Mouse (Mus musculus) urinary bladder, postnatal 36 days (tissue): Measurements from ENCODE around the gene Filip1.

Experiments used
- DNase-seq, 2 experiments: peaks; one replicate each; pipeline ENCODE4 v3.0.0; 2022; ENCODE audit warnings: low spot score in 2 of 2, mixed read lengths in 1 of 2

The Filip1 gene

DNA sequence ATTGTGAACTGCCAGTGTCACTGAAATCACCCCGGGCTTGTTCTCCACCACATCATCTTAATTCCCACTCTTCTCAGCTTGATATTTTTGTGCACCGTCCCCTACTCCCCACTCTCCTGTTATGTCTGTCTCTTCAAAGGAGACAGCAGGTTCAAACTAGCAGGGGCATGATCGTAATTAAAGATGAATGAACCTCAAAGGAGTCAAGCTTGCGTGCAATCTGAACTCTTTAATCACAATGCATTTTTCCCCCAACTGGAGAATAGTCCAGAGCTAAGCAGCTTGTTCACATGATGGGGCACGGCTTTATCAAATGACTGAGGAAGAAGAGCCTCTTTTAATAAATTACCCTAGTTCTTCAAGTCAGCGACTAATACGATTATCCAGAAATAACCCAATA, 187.1 kb downstream of the Filip1 start:
- DNase-seq, result no peak

DNA sequence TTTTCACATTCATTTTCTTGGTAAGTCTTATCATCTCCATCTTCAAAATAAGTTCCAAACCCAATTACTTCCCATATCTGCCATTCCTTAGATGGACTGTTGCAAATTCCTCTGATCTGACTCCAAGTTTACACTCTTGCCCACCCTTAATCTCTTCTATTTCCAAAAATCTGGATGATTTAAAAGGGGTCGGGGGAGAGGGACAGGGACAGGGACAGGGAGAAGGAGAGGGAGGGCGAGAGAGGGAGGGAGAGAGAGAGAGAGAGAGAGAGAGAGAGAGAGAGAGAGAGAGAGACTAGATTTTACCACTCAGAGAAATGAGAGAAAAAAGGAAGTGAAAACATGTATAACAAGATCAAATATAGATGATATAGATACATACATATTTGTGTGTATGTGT, 188.8 kb downstream of the Filip1 start:
- DNase-seq, result no peak

DNA sequence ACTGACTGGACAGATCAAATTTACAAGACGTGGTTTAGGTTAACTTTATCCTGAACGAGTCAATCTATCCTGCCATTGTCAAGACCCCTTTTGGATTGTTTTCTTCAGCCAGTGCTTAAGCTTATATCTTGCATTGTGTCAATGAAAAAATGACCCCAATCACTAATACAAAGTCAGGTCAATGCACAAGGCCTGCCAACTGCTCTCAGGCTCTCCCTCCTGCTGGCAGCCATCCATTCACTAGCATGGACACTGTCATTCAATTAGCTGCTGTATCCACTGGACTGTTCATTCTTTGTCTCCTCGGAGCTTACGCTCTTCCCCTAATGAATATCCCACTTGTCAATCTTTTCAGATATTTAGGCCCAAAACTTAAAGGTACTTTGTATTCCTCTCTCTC, 189.2 kb downstream of the Filip1 start:
- DNase-seq, result no peak

DNA sequence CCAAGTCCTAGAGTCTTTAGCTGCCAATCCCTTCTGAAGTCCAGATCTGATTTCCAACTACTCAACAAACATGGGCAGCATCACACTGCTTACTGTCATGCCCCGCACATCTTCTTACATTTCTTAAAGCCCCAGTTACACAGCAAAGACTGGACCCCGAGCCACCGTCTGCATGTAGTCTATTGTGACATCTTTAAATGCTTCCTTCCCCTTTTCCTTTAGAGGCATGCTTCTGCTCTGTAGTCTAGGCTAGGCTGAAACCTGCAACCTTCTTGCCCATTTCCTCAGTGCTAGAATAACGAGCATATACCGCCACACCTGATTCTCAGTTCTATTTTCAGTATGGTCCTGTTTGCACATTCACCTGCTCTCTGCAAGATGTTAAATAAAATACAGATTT, 196.2 kb downstream of the Filip1 start:
- DNase-seq, result no peak

DNA sequence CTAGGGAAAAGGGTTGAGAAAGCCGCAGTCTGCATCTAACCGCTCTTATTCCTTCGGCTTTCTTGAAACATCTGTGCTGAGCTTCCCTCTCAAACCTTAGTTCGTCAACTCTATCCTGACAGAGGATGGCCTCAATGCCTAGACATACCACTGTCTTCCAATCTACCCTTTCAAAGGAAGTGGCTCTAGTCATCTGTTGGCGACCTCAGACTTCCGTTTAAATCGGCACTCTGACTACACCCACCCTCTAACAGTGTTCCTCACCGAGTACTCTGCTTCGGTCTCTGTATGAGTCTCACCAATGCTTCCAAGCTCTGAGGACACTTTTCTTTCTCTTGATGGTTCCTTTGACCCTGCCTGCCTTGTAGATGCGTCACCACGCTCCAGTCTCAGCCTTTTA, 196.6 kb downstream of the Filip1 start:
- DNase-seq, result no peak

DNA sequence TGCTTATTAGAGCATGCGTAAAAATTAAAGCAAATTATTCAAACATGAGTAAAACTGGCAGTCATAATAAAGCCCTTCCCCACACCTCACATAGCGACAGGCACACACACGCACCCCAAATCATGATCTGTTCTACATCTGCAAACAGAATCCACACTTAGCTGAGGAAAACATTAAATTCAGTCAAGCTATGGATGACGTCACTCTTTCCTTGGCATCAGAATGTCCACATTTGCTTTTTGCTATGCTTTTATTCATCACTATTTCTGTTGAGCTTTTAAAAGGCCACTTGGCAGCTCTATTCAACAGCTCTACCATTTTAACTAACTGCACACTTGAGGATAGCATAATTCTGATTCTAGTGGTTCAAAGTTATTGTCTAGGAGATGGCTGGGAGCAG, 198.1 kb downstream of the Filip1 start:
- no peak for DNase-seq

DNA sequence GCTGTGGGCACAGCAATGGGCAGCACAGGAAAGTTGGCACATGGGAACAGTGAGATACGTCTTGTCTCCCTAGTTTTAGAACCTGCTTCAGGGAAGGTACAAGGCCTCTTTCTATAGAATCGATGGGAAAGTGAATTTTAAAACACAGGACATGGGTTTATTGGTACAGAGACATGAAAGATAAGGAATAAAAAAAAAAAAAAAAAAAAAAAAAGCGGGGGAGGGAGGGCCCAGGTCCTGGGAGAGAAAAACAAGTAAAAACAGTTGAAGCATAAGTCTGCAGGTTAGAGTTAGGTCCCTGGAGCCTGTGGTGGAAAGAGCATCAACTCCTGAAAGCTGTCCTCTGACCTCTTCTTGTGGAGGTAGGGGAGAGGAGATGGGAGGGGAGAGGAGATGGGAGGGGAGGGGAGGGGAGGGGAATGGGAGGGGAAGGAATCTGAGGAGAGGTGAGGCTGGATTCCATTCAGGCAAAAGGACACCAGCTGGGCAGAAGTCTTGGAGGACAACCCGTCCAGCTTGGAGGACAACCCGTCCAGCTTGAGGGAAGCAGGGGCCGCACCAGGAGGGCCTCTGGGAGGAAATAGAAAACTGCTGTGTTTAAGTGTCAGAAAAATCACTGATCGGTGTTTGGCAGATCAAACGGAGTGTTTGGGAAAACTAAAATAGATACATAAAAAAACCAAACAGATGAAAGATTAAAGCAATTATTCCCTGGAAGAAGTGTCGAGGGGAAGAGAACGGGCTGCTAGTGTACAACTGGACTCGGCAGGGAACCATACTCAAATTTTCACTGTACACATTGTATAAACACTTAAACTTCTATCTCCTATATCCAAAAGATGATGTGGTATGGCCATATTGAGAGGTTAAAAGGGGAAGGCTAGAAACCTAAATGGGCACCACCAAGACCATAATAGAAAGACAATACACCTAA, 201.4 kb downstream of the Filip1 start:
- DNase-seq, result no peak

DNA sequence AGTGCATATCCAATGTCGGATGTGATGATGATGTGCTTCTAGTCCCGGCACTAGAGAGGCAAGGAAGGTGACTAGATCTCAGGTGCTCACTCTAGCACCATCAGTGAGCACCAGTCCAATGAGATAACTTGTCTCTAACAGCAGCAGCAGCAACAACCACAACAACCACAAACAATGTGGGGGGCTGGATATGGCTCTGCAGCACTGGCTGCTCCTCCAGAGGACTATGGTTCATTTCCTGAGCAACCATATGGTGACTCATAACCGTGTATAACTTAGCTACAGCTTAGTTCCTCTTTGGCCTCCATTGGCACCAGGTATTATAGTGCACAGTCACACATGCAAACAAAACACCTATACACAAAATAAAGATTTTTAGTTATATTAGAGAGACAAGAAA, 202.1 kb downstream of the Filip1 start:
- no peak for DNase-seq

DNA sequence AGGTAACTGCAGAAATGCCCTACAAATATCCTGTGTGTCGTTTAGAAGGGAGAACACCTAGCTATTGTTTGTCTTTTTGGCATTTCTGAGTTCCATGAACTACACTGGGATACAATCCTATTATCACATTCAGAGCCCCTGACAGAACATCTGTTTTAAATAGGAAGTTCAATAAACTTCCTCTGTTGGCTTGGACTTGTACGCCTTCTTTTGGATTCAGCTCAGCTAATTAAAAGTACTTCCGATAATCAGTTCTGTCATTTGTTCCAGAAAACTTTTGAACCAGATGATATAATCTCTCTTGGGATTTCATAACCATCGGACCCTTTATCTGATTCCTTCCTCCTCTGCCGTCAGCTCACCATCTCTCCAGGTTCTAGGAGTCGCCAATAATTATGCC, 203.2 kb downstream of the Filip1 start:
- DNase-seq, result no peak

DNA sequence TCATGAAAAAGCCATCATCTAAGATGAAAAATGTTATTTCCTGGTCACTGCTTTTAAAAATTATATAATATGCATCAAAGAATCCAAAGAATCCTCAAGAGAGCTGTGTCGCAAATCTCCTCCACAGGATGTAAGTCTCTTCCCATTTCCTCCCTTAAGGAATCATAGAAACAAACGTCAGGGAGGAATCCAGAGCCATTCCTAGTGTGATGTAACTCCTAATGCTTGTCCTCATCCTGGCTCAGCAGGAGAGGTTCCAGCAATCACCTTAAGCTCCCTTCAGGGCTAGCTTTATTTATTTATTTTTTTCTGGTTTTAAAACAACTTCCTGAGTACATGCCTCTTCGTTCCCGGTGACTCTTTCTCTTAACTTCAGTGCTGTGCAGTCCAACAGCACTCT, 205.5 kb downstream of the Filip1 start:
- DNase-seq, result no peak

DNA sequence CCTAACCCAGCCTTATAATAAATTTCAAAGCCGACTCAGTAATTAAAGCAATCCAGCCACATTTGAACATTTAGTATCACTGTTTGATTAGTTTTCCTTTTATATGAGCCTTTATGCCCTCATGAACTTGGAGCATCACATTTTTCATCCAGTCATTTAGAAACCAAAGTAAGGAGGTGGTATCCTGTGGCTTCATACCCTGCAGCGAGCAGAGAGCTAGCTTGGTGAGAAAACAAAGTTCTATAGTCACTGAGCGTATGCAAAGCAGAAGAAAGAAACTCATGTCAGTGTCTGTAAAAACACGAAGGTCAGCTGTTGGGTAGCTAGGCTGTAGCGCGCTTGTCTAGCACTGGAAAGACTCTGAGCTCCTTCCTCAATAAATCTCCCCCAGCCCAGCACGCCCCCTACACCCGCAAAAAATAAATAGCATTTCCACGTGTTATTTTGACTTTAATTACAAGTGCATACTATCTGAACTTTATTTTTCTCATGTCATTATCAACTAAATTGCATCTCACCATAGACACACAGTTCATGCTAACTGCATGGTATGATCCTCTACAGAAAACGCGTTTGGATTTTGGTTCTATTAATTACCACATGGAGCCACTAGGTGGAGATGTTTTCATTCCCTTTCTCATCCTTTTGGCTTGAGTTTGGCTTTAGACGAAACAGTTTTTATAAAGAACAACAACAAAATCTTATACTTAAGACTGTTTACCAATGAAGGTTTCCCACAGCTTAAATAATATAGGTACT, 206.2 kb downstream of the Filip1 start:
- no peak for DNase-seq

DNA sequence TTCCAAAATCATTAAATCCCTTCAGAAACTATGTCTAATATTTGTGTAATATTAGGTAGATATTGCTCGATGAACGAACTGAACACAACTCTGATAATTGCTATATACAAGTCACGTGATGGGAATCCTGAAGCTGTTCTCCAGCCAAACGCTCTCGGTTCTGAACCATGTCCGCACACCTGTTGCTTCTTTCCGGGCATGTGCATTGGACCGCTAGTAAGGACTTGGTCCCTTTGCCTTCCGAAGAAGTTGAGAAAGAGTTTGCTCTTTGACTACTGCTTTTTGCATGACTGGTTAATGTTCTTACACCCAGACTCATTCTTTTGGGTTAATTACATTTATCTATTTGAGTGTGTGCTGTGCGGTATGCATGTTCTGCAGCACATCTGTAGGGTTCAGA, 207.2 kb downstream of the Filip1 start:
- DNase-seq, result no peak

DNA sequence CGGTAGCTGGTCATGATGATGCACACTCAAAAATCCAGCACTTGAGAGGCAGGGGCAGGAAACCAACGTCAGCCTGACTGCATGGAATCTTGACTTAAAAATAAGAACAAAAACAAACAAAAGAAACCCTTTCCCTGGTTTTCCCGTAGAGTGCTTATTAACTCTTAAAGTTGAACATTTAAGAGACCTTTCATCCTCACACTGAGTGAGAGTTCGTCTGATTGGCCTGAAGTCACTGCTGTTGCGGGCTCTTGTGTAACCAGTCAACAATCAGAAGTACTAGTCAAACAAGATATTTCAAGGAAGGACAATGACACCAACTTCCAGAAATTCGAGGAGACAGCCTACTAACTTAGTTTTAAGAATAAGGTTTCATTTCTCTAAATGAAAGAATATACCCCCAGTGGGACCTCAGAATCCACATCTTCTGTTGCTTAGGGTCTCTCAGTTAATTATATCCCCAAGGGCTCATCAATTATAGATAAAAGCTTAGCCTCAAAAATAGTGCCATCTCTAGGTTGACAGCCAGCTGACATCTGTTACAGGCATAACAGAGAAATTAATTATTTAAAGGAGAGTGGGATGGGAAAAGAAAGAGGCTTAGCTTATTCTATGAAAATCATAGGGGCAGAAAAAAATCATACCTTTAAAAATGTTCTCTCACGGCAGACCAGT, 216.1 kb downstream of the Filip1 start:
- DNase-seq, result no peak

DNA sequence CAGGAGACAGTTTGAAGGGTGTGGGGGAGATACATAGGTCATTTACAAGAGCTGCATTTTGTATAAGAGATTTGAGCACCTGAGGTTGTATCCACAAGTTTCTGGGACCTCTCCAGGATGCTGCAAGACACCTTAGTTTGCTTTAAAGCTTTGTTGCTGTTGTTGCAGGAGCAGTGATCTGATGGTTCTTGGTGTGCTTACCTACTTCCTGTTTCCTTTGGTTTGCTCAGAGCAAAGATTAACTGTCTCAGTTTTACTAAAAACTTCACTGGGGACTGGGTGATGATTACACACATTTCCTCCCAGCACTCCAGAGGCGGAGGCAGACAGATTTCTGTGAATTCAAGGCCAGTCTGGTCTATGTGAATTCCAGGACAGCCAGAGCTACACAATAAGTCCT, 217.6 kb downstream of the Filip1 start:
- DNase-seq, result no peak

DNA sequence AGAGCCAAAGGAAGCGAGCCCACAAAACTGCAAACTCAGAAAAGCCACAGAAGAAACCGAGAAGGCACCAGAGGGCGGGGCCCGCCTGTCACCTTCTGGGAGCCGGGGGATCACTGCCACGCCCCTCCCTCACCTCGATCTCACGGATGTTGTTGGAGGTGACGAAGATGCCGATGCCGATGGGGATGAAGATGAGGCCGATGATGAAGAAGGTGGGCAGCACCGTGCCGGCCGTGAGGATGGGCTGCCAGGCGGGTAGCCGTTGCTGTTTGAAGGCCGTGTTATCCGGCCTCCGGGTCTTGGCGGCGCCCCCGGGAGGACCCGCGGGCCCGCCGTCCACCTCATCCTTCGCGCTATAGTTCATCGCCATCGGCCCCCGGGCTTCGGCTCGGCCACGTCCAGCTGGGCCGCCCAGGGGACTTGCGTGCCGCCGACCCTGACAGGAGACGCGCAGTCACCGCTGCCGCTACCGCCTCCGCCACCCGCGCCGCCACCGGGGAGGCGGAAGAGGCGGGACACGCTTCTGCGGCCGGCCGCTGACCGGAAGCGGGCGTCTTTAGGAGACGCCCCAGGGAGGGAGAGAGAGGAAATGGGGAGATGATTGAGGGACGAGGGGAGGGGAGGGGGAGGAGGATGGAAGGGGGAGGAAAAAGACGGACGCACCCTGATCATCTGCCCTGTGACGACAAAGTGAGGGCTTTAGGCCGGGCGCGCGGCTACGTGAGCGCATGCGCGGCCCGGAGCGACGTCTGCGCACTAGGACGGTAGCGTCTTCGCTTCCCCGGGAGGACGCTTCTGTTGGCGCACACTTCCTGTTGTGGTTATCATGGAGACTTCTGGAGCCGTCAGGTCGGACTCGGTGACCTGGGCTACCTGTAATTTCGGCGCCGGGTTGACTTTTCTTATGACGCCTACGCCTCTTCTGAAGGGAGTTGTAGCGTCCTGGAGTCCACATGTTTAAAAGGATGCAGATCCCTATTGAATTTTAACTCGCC, 219.5 kb downstream of the Filip1 start, which contains the start of gene Tmem30a:
TSS of gene Tmem30a (minus strand) at position 667 of the 995 bp plus-strand sequence.
- DNase-seq, result peak; percentile 87 to 94

DNA sequence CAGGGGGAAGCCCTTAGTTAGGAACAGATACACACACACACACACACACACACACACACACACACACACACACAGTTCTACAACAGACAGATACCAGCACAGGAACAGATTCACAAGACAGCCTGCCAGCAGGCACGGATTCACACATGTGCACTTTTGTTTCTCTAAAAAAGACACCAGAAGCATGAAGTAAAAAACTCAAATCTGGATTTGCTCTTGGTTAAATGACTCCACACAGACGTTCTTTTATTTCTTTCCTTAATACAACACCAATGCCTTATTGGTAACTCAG, 226.9 kb downstream of the Filip1 start:
- no peak for DNase-seq

DNA sequence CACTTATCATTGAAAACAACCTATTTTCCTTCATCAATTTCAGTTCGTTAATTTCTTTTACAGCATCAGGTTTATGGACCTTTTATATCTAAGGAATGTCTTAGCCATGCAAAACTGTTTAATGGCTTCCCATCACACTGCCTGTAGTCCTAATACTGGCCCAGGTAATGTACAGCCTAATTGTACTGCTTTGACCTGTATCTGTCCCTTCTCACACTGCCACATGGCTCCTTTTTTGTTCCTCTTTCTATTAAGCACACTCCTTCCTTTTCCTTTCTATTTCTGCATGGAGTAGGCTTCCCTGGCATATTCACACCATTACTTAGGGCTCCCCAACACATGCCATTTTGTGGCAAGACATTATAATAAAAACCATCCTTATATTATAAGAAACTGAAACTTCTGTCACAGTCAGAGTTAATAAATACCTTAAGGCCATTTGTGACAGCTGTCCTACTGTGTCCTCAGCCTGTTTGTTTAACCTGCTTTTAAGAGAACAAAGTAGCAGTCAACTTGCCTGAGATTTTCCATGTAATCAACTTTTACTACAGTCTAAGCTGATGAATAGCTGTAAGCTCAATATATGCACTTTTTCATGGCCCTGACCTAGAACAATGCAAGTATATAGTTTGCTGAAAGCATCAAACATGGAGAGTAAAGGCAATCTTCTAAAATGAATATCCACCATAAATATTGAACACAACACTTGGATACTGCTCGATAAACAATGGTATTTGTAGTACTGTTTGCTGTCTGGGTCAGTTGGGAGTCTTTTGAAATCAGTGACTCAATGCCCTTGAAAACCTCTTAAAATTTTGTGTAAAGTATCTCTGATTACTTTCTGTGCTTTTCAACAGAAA, 227.5 kb downstream of the Filip1 start:
- DNase-seq, result no peak

DNA sequence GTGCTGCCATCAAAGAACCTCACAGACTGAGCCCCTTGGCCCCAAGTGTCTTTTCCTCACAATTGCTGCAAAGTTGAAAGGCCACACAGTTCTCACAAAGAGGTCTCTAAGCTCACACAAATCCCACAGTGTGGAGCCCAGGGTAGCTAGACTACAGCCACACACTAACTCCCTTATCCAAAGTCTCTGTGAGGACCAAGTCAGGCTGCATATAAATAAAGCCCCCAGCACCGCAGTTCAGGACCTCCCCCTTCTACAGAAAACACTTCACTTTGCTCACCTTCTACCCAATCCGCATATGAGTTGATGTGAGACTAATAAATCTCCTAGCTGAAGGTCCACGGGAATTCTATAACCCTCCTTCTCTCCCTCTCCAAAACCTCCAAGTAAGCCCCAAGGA, 228.2 kb downstream of the Filip1 start:
- no peak for DNase-seq

DNA sequence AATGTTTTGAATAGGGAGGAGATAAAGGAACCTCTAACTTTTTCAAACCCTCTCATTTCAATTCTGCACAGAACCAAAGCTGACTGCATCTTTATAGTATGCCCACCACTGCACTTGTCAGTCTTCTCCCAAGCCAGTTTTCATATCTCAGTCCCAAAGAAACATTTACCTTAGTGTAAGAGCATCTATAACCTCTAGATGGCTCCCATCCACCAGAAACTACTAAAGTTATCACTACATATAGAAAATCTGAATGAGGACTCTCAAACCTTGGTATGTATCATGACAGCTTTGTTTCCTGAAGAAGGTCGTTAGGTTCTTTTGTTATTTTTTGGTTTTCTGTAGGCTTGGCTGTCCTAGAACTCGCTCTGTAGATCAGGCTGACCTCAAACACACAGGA, 233.3 kb downstream of the Filip1 start:
- DNase-seq, result no peak

DNA sequence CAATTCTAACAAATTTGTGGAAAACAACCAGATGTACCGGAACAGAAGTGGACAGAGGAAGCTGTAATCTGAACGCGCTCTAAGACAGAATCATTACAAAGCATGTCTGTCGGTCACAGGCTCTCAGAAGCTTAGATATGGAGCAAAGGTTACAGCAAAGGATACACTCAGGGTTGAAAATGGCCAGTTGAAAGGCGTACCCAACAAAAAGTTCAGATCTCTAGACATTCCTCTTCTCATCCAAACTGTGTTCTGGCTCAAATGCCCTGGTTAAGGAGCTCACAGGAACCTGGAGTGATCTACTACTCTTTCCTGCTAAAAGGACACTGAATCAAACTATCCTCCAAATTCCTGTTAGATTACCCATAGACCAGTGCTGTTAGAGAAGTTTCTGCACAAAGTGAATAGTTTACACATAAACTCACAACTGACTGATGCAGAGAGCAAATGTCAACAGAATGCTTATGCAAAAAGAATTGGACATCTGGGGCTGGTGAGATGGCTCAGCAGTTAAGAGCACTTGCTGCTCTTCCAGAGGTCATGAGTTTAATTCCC, 245.6 kb downstream of the Filip1 start:
- no peak for DNase-seq
